Mouse (Mus musculus) left cerebral cortex, postnatal 36 days (tissue): ENCODE data around the gene Tap1. TPM values are rescaled to one million over a fixed set of nuclear protein-coding genes. Genes with fewer than 3 reads are reported as not detected.
"Not testable (repeated sequence)": the region's sequence is repeated elsewhere in the genome, so short reads cannot be mapped to it uniquely, and the experiment has no call there.

ENCODE experiments used
- DNase-seq, 2 experiments: peaks; one replicate each; pipeline ENCODE4 v3.0.0; 2021 to 2022; ENCODE audit warnings: low spot score in 2 of 2, mixed read lengths in 1 of 2
- intact Hi-C: fragments of 180-260 bp; cut with DNase I; formaldehyde crosslinking; loops from one replicate; pipeline ENCODE4 v1.15.1; 2025
- total RNA-seq, 2 experiments: library from RNA; stranded (reverse); gene quantifications; 2 replicates each; pipeline ENCODE4 v1.2.3; 2021

Gene Tap1
- total RNA-seq, 2 experiments from 2014 or later = 1.9 to 2.0 TPM

- peak; percentile 11 to 27 for DNase-seq
- intact Hi-C loops = no loop called here
Observed at GRCm38 (mm10) chr17:34218675-34219074, 31.3 kb downstream of the Tap1 start.

- intact Hi-C loops, DNase-seq: not testable (repeated sequence)
Observed at GRCm38 (mm10) chr17:34219096-34219495, 31.7 kb downstream of the Tap1 start.

DNA sequence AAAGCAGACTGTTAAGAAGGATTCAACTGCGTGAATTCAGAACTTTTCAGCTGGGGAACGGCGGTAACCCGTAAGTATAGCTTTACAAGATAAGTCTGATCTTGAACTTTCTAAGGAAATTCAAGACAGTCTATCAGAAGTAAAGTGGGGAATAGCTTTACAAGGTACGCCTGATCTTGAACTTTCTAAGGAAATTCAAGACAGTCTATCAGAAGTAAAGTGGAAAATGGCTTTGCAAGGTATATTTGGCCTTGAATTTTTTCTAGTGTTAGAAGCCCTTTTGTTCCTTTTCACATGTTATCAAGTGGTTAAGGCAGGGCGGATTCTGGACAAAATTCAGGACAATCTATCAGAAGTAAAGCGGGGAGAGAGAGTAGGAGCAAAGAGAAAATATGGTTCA, 32.4 kb downstream of the Tap1 start:
- intact Hi-C loops = not testable (repeated sequence)

DNA sequence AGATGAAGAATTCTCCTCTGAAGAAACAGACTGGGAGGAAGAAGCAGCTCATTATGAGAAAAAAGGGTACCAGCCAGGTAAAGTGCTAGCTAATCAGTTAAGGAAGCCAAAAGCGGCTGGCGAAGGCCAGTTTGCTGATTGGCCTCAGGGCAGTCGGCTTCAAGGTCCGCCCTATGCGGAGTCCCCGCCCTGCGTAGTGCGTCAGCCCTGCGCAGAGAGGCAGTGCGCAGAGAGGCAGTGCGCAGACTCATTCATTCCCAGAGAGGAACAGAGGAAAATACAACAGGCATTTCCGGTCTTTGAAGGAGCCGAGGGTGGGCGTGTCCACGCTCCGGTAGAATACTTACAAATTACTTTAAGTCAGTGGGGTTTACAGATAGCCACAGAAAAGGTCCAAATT, 33.0 kb downstream of the Tap1 start:
- DNase-seq, intact Hi-C loops: not testable (repeated sequence)

More for the DNA sequence above, 32.4 kb downstream of the Tap1 start:
- DNase-seq = not testable (repeated sequence)

- no peak for DNase-seq
Observed at GRCm38 (mm10) chr17:34224816-34225215, 37.5 kb downstream of the Tap1 start.

GRCm38 (mm10) chr17:34225426-34225825, 38.1 kb downstream of the Tap1 start:
- no peak for DNase-seq
- intact Hi-C loops = no loop called here

More at GRCm38 (mm10) chr17:34224816-34225215, 37.5 kb downstream of the Tap1 start:
- intact Hi-C loops = no loop called here

- DNase-seq, intact Hi-C loops: not testable (repeated sequence)
Observed at GRCm38 (mm10) chr17:34225911-34226310, 38.6 kb downstream of the Tap1 start.

GRCm38 (mm10) chr17:34230971-34231370, 43.6 kb downstream of the Tap1 start:
- intact Hi-C loops, DNase-seq: not testable (repeated sequence)

GRCm38 (mm10) chr17:34232021-34232420, 44.7 kb downstream of the Tap1 start:
- DNase-seq, intact Hi-C loops: not testable (repeated sequence)

- DNase-seq = peak; percentile 46 to 58
- intact Hi-C loops = loop anchor here (1.0 kb wide), 1 partner anchor 65 kb away; no protein-coding TSS in a partner anchor
Observed at GRCm38 (mm10) chr17:34234926-34235325, 47.6 kb downstream of the Tap1 start.

GRCm38 (mm10) chr17:34236691-34237090, 49.3 kb downstream of the Tap1 start:
- intact Hi-C loops = no loop called here
- peak in 1 of 2 experiments; percentile 12 for DNase-seq

DNA sequence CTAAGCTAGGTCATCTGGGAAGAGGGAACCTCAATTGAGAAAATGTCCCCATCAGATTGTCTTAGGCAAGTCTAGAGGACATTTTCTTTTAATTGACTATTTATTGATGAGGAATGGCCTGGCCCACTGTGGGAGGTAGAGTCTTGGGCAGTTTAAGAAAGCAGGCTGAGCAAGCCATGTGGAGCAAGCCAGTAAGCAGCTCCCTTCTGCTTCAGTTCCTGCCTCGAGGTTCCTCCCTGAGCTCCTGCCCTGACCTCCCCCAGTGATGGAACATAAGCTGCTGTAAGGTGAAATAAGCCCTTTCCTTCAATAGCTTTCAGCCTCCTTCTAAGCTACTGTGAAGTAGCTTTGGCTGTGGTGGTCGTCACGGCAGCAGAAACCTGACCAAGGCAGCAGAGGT, 50.4 kb downstream of the Tap1 start:
- intact Hi-C loops = no loop called here
- no peak for DNase-seq

DNA sequence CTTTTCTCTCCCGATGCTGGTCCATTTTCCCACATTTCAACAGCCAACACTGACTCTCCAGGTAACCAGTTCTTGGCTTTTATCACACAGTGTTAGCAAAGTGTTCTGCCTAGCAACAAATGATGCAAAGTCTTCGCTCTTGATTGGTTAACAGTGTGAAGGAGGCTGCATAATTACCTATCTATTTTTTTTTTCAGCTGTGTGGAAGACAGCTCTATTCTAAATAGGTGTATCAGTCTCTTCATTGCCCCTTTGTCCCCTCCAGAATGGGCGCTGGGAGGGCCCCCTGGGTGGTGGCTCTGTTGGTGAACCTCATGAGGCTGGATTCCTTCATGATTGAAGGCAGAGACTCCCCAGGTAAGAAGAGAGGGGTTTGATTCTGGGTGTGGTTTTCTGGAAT, 51.4 kb downstream of the Tap1 start, which contains the start of gene H2-Ob:
Gene H2-Ob (plus strand): TSS at position 198 of the 400 bp plus-strand sequence.
- no peak for DNase-seq
- intact Hi-C loops = no loop called here

- no peak for DNase-seq
- intact Hi-C loops = no loop called here
Observed at GRCm38 (mm10) chr17:34239601-34240041, 52.3 kb downstream of the Tap1 start.

GRCm38 (mm10) chr17:34240366-34240765, 53.0 kb downstream of the Tap1 start:
- intact Hi-C loops = no loop called here
- DNase-seq = no peak

DNA sequence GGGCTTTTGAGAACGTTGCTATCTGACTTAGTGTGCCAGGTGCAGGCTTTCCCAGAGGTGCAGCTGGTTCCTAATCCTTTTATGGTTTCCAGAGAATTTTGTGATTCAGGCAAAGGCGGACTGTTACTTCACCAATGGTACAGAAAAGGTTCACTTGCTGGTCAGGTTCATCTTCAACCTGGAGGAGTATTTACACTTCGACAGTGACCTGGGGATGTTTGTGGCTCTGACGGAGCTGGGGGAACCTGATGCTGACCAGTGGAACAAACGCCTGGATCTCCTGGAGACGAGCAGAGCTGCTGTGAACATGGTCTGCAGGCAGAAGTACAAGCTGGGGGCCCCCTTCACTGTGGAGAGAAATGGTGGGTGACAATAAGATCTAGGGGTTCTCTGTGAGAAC, 53.6 kb downstream of the Tap1 start:
- intact Hi-C loops = no loop called here
- no peak for DNase-seq

DNA sequence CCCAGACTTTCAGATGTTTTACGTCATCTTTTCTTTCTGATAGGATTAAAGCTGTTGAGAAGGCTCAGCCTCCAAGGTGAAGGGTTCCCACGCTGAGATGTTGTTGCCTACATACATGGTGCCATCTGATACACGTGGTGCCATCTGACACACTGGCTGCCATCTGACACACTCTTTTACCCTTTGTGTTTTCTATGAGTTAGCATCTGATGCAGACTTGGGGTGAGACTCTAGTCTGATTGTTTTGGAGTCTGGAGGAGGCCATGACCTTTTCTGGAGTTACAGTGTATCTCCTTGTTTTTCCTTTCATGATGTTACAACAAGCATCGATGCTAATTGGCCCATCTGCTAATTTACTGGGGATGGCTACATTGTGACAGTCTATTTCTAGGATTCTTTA, 57.3 kb downstream of the Tap1 start:
- no peak for DNase-seq
- intact Hi-C loops = no loop called here

Other genes starting within 250 kb of the Tap1 start
- gene Pfdn6, start 247.2 kb upstream of the Tap1 start, total RNA-seq = 10 to 100 TPM; 96.1 to 98.3 TPM
- gene Wdr46, start 246.9 kb upstream of the Tap1 start, total RNA-seq = 10 to 100 TPM; 12.6 to 15.0 TPM
- 1 to 10 TPM; 5.5 to 6.7 TPM for gene B3galt4, start 236.1 kb upstream of the Tap1 start, total RNA-seq
- 10 to 100 TPM; 84.5 to 87.0 TPM for gene Vps52, start 231.7 kb upstream of the Tap1 start, total RNA-seq
- gene Rps18, start 231.6 kb upstream of the Tap1 start, total RNA-seq = 100 to 1,000 TPM; 291 to 302 TPM
- gene H2-K1, start 187.2 kb upstream of the Tap1 start, total RNA-seq = 10 to 100 TPM; 17.2 to 19.3 TPM
- 10 to 100 TPM; 33.5 to 35.9 TPM for gene Ring1, start 162.9 kb upstream of the Tap1 start, total RNA-seq
- 10 to 100 TPM; 35.7 to 36.6 TPM for gene H2-Ke6, start 159.5 kb upstream of the Tap1 start, total RNA-seq
- 100 to 1,000 TPM; 101 to 105 TPM for gene Slc39a7, start 155.9 kb upstream of the Tap1 start, total RNA-seq
- 10 to 100 TPM; 81.9 to 87.8 TPM for gene Rxrb, start 155.7 kb upstream of the Tap1 start, total RNA-seq
- 10 to 100 TPM; 15.1 to 16.3 TPM for gene Col11a2, start 148.1 kb upstream of the Tap1 start, total RNA-seq
- gene H2-Oa, start 95.2 kb upstream of the Tap1 start, total RNA-seq = under 1 TPM in 1 of 2 experiments, not detected in 1; 0.79 TPM
- gene H2-DMa, start 68.0 kb upstream of the Tap1 start, total RNA-seq = 10 to 100 TPM; 26.1 to 28.5 TPM
- gene Brd2, start 64.9 kb upstream of the Tap1 start, total RNA-seq = 100 to 1,000 TPM; 183 to 189 TPM
- gene H2-DMb2, start 44.2 kb upstream of the Tap1 start, total RNA-seq = under 1 TPM; 0.59 to 0.93 TPM
- 1 to 10 TPM in 1 of 2 experiments, under 1 TPM in 1; 0.94 to 1.1 TPM for gene H2-DMb1, start 34.5 kb upstream of the Tap1 start, total RNA-seq
- 1 to 10 TPM in 1 of 2 experiments, under 1 TPM in 1; 0.77 to 1.1 TPM for gene Psmb9, start 211 bp downstream of the Tap1 start, total RNA-seq
- 1 to 10 TPM; 2.1 to 3.4 TPM for gene Psmb8, start 10.2 kb downstream of the Tap1 start, total RNA-seq
- 1 to 10 TPM; 6.6 to 7.7 TPM for gene Tap2, start 16.0 kb downstream of the Tap1 start, total RNA-seq
- not detected for gene H2-Ob, start 51.4 kb downstream of the Tap1 start, total RNA-seq
- 1 to 10 TPM; 1.9 to 2.5 TPM for gene H2-Ab1, start 70.1 kb downstream of the Tap1 start, total RNA-seq
- gene H2-Aa, start 100.3 kb downstream of the Tap1 start, total RNA-seq = 1 to 10 TPM; 2.6 to 3.4 TPM
- 1 to 10 TPM; 2.7 to 2.9 TPM for gene H2-Eb1, start 118.3 kb downstream of the Tap1 start, total RNA-seq
- gene H2-Eb2, start 138.1 kb downstream of the Tap1 start, total RNA-seq = not detected
- gene Btnl2, start 167.3 kb downstream of the Tap1 start, total RNA-seq = under 1 TPM; 0.50 to 0.74 TPM
- not detected for gene Btnl1, start 189.6 kb downstream of the Tap1 start, total RNA-seq
- 1 to 10 TPM; 4.1 TPM for gene BC051142, start 211.3 kb downstream of the Tap1 start, total RNA-seq